Mouse (Mus musculus) megakaryocyte, embryonic 14.5 days (primary cell): ENCODE measurements at regions not wholly inside any gene's neighbourhood (a gene's known extent, or its start where the extent isn't known, plus 50 kb on each side); places are given as distances from the start of the nearest gene placed in this dataset.

Experiments used
- FLI1 ChIP-seq: IDR thresholded peaks from 2 replicates; pipeline ENCODE4 v1.6.1; 2012; ENCODE audit warnings: low read length, inconsistent platforms, mixed read lengths
- GATA1 ChIP-seq: IDR thresholded peaks from 3 replicates; pipeline ENCODE4 v1.6.1; 2012; ENCODE audit warnings: mixed read lengths, low read length, inconsistent platforms, borderline replicate concordance

GRCm38 (mm10) chr5:75862630-75862991, 115.6 kb downstream of the Kdr start:
- TF ChIP-seq GATA1 (no peak), FLI1 (no peak)
